Mouse (Mus musculus) hindbrain, embryonic 12.5 days (tissue): Measurements from ENCODE around the gene Atp6v1b1. TPM values are rescaled to one million over a fixed set of nuclear protein-coding genes. Genes with fewer than 3 reads are reported as not detected.

Source experiments
- ATAC-seq: fragments of 200-750 bp; cut with Nextera tagmentation; 2 replicates; pipeline ENCODE4 v1.8.0; 2017; ENCODE audit warnings: moderate TSS enrichment; ENCODE audit not compliant: low FRiP score
- H3K27ac ChIP-seq: fragments of 300-500 bp; sonication (generic); 2 replicates; pipeline ENCODE4 v1.5.1; 2016; ENCODE audit warnings: mild to moderate bottlenecking
- H3K27me3 ChIP-seq: fragments of 300-500 bp; sonication (generic); 2 replicates; pipeline ENCODE4 v1.6.1; 2016; ENCODE audit warnings: mild to moderate bottlenecking
- H3K36me3 ChIP-seq: fragments of 300-500 bp; sonication (generic); 2 replicates; pipeline ENCODE4 v1.6.1; 2016; ENCODE audit warnings: mild to moderate bottlenecking
- H3K4me1 ChIP-seq: fragments of 300-500 bp; sonication (generic); 2 replicates; pipeline ENCODE4 v1.6.1; 2016
- H3K4me2 ChIP-seq: fragments of 300-500 bp; sonication (generic); replicated peaks from 2 replicates; pipeline ENCODE4 v1.6.1; 2016; ENCODE audit warnings: mild to moderate bottlenecking
- H3K4me3 ChIP-seq: fragments of 300-500 bp; sonication (generic); 2 replicates; pipeline ENCODE4 v1.5.1; 2016; ENCODE audit warnings: mild to moderate bottlenecking
- H3K9ac ChIP-seq: fragments of 300-500 bp; sonication (generic); 2 replicates; pipeline ENCODE4 v1.6.1; 2016; ENCODE audit warnings: mild to moderate bottlenecking, moderate library complexity
- H3K9me3 ChIP-seq: fragments of 300-500 bp; sonication (generic); replicated peaks from 2 replicates; pipeline ENCODE4 v1.6.1; 2016; ENCODE audit warnings: mild to moderate bottlenecking
- WGBS: fragments of 180-500 bp; shearing (Covaris S2); methylation state at CpG from one replicate; pipeline ENCODE4 v1.1.7; 2016; 5-methylcytosine and 5-hydroxymethylcytosine counted together
- polyA plus RNA-seq: library from polyadenylated mRNA; unstranded; fragments of >200 nt; fragmentation: Nextera tagmentation; extraction: Ambion mirVana; gene quantifications from 2 replicates; pipeline ENCODE4 v1.2.1, GENCODE M21; 2016

The Atp6v1b1 gene
- polyA plus RNA-seq, 1 experiment from 2014 or later: not detected

DNA sequence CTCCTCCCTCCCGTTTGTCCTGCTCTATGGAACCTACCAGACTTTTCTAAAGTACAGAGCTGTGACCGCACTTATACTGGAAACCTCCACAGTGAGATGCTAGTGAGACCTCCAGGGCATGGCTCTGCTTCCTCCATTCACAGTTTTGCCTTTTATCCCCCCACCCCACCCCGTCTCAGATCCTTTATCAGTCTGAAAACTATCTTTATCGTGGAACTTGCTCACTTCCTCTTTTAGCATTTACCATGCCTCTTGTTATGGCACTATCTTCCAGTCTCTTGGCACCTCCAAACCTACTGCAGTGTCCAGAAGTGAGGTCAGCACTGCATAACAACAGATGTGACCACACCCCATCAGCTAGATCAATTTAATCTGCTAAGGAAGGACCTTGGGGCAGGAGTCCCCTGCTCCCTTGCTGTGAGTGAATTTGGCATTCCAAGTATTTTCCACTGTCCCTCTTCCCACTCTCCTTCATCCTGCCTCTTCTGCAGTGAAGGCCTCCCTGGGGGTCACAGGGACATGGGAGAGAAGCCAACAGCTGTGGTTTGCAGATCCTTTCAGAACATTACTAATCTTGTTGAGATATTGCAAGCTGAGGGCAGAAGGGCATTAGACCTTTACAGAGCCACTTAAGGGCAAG is 48.6 kb downstream of the Atp6v1b1 start:
- H3K36me3 ChIP-seq: no peaks in the 10 kb centered on the region
- H3K9me3 ChIP-seq: no peaks in the 10 kb centered on the region
- no peak for ATAC-seq
- WGBS: 82% methylated on average over 4 of the region's 4 CpGs
- H3K27ac ChIP-seq: no peak overlapping the region
- H3K4me1 ChIP-seq: peaks cover 6% of the 10 kb centered on the region
- H3K27me3 ChIP-seq: no peaks in the 10 kb centered on the region
- no peak overlapping the region for H3K4me2 ChIP-seq
- H3K9ac ChIP-seq: no peak overlapping the region
- H3K4me3 ChIP-seq: no peak overlapping the region

DNA sequence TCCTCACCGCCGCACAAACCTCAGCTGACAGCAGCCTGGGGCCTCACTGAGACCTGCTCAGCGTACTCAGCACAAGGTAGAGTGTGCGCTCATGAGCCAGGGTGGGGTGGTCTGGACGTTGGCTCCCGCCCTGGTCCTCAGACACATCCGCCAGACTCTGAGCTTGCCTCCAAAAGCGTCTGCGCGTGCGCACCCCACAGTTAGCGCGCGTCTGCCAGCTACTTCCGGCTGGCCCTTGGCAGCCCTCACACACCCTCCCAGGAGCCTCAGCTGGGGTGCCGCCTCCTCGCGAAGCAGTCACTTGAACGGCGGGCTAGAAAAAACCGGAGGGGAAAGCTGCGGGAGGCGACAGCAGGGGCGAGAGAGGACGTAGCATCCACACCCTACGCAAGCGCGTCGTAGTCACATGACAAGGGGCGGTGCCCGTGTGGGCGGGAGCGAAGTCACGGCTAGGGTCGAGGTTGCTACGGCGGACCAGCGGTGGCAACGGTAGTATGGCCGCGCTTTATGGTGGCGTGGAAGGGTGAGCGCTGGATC is 52.0 kb downstream of the Atp6v1b1 start, which contains the start of gene Nagk:
Nagk (plus strand) TSS at position 223 of the 537 bp plus-strand sequence.
- peaks cover 6% of the 10 kb centered on the region for H3K4me1 ChIP-seq
- peak within 1 kb of the TSS; percentile 78 for H3K9ac ChIP-seq
- peaks cover 5% of the 10 kb centered on the region; the same call in 1 of the 2 replicates for H3K36me3 ChIP-seq
- no peaks in the 10 kb centered on the region for H3K27me3 ChIP-seq
- H3K27ac ChIP-seq: peak within 1 kb of the TSS; percentile 96
- H3K4me3 ChIP-seq: peak within 1 kb of the TSS; percentile 62
- peak within 1 kb of the TSS; percentile 89 for H3K4me2 ChIP-seq
- ATAC-seq: peak; percentile 96
- H3K9me3 ChIP-seq: no peaks in the 10 kb centered on the region
- WGBS: under 1% methylated on average over 43 of the region's 43 CpGs

DNA sequence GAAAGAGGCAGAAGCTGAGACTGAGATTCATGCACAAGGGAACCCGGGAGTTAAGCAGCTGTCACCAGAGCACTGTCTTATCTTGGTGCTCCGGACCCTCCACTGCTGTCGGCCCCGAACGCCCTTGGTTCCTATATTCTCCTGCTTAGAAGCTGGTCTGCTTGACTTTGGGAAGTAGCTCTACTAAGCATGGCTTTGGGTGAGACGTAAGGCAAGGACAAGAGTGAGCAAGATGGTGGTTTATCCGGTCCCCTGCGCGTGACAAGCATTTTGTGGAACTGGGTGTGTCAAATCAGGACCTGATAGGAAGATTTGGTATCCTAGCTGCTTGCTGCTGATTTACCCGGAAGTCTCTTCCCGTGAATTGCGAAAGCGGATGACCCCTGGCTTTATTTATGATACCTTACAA is 52.7 kb downstream of the Atp6v1b1 start:
- ATAC-seq: peak; percentile 38; the same call in 1 of the 2 replicates

DNA sequence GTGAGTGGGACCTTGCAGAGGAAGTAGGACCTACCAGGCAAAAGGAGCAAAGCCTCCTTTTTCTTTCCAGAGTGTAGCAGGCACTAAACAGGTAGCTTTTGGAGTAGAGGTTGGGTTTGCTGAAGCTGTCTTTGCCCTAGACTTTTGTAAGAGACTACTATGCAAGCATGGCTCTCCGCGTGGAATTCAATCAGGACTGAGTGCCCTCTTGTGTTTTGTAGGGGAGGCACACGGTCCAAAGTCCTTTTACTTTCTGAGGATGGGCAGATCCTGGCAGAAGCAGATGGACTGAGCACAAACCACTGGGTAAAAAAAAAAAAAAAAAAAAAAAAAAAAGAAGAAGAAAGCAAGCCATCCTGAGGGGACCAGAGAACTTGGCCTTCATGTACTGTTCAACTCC is 53.9 kb downstream of the Atp6v1b1 start:
- Histone ChIP-seq H3K36me3 (peaks cover 20% of the 10 kb centered on the region), H3K4me1 (peaks cover 6% of the 10 kb centered on the region), H3K27me3 (no peaks in the 10 kb centered on the region), H3K9ac (no peak overlapping the region), H3K4me2 (0 out of 2 replicates have a peak overlapping the region, but pooled peaks have one; percentile 5), H3K27ac (no peak overlapping the region), H3K4me3 (no peak overlapping the region), H3K9me3 (no peaks in the 10 kb centered on the region)
- no peak for ATAC-seq
- 58% methylated on average over 3 of the region's 3 CpGs for WGBS

More for the DNA sequence above, 52.7 kb downstream of the Atp6v1b1 start:
- peak overlapping the region; percentile 89 for H3K4me2 ChIP-seq
- peak overlapping the region; percentile 96 for H3K27ac ChIP-seq
- WGBS: 12% methylated on average over 13 of the region's 13 CpGs
- H3K27me3 ChIP-seq: no peaks in the 10 kb centered on the region
- H3K36me3 ChIP-seq: peaks cover 8% of the 10 kb centered on the region
- peak overlapping the region; percentile 62 for H3K4me3 ChIP-seq
- peak overlapping the region; percentile 78 for H3K9ac ChIP-seq
- no peaks in the 10 kb centered on the region for H3K9me3 ChIP-seq
- peaks cover 6% of the 10 kb centered on the region for H3K4me1 ChIP-seq

DNA sequence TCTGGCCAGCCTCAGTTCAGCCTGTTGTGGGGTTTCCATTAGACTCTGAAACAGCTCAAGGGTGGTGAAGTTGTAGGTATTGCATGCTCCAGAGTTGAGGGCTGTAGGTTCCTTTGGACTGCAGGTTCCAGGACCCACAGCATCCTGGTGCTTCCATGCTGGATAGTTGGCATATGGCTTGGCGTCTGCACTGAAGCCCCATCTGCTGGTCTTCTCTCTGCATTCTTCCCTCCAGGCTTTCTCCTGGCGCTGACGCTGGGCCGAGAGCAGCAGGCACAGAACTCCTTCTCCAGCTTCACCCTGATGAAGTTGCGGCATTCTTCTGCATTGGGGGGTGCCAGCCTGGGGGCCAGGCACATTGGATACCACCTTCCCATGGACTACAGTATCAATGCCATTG is 59.2 kb downstream of the Atp6v1b1 start:
- ATAC-seq: no peak
- H3K4me3 ChIP-seq: no peak overlapping the region
- H3K9ac ChIP-seq: no peak overlapping the region
- WGBS: 87% methylated on average over 5 of the region's 5 CpGs
- H3K36me3 ChIP-seq: peaks cover 54% of the 10 kb centered on the region
- no peaks in the 10 kb centered on the region for H3K9me3 ChIP-seq
- no peak overlapping the region for H3K27ac ChIP-seq
- H3K27me3 ChIP-seq: no peaks in the 10 kb centered on the region
- no peak overlapping the region for H3K4me2 ChIP-seq
- no peaks in the 10 kb centered on the region for H3K4me1 ChIP-seq

DNA sequence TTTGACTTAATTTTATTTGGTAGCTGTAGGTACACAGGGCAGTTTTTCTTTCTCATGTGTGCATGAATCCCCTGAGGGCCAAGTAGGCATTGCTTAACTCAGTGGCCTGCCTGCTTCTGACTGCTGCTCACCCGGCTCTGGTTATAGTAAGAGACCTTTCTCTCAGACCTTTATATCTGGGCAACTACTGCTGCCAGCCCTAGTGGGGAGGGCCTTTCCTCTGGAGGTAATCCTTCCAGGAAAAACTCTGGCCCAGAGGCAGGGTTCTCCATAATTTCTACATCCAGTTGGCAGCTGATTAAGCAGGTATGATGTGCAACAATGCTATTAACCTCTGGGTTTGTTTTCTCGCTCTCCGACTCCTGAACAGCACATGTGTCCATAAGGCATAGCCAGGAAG is 60.1 kb downstream of the Atp6v1b1 start:
- Histone ChIP-seq H3K4me1 (no peaks in the 10 kb centered on the region), H3K4me2 (no peak overlapping the region), H3K27me3 (no peaks in the 10 kb centered on the region), H3K9me3 (no peaks in the 10 kb centered on the region), H3K4me3 (no peak overlapping the region), H3K27ac (no peak overlapping the region), H3K9ac (no peak overlapping the region), H3K36me3 (peaks cover 59% of the 10 kb centered on the region)
- no peak for ATAC-seq
- 92% methylated on average over 3 of the region's 3 CpGs for WGBS

Other genes with a start within 250 kb of the Atp6v1b1 start
- gene Dguok, start 236.0 kb upstream of the Atp6v1b1 start, polyA plus RNA-seq: 64.3 and 64.5 TPM in 2 replicates
- 2.5 and 3.9 TPM in 2 replicates for gene Actg2, start 206.7 kb upstream of the Atp6v1b1 start, polyA plus RNA-seq
- gene Stambp, start 170.3 kb upstream of the Atp6v1b1 start, polyA plus RNA-seq: 30.6 and 37.1 TPM in 2 replicates
- gene Clec4f, start 86.8 kb upstream of the Atp6v1b1 start, polyA plus RNA-seq: not detected in 2 replicates
- not detected in 2 replicates for gene Cd207, start 65.1 kb upstream of the Atp6v1b1 start, polyA plus RNA-seq
- not detected in 2 replicates for gene Vax2, start 31.7 kb upstream of the Atp6v1b1 start, polyA plus RNA-seq
- gene Ankrd53, start 19.7 kb downstream of the Atp6v1b1 start, polyA plus RNA-seq: 0.13 TPM in 1 of 2 replicates, not detected in the other
- gene Tex261, start 32.8 kb downstream of the Atp6v1b1 start, polyA plus RNA-seq: 62.2 and 65.8 TPM in 2 replicates
- gene Nagk, start 52.0 kb downstream of the Atp6v1b1 start, polyA plus RNA-seq: 61.3 and 65.7 TPM in 2 replicates
- gene Paip2b, start 88.8 kb downstream of the Atp6v1b1 start, polyA plus RNA-seq: 20.7 and 27.9 TPM in 2 replicates
- gene Zfp638, start 124.1 kb downstream of the Atp6v1b1 start, polyA plus RNA-seq: 103 and 104 TPM in 2 replicates